ENCODE assay signal across 18 mouse cellular contexts in the genomic region with DNA sequence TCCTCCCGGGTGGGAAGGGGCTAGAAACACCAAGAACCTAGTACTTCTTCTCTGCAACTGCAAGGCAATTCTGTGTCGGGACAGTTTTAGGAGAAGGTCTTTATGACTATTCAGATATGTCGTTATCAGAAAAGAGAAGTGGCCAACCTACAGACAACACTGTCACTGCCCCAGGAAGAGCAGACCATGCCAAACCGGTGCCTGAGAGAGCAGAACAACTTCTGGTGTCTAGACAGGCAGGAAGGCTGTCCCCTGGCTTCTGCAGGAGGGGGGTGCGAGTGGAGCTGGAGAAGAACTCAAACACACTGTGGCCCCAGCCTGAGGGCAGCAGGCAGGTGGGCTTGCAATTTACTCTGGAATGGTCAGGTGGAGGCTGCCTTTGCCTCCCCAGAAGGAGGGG. TPM values are rescaled to one million over a fixed set of nuclear protein-coding genes. Genes with fewer than 3 reads are reported as not detected.
DNase-seq lines count a peak whose midpoint lies in the region; ATAC-seq and TF ChIP-seq lines count a peak whose summit lies in the region.
"Had no signal": no experiment of that assay in that cellular context is flagged by ENCODE, and none has a peak within 500 bp of the region (broad histone marks: within the 10 kb centered on the region; RNA-seq: fewer than 3 reads in every experiment).

No protein-coding gene starts in this region.

- TF ChIP-seq POLR2A in bone marrow, adult 2 months (IDR thresholded peaks at IDR 0.05; ENCODE audit: borderline replicate concordance, control insufficient read depth, low read depth, low read length), result no peak; the same call in 1 of the 2 replicates

- ATAC-seq in liver, embryonic 11.5 days (replicated peaks; ENCODE audit: low FRiP score), result 0 out of 2 replicates have a peak, but pooled peaks have one; percentile 18
- peak; percentile 30 for ATAC-seq in granulocyte monocyte progenitor cell, adult 5-6 weeks (replicated peaks; ENCODE audit: poor library complexity, severe bottlenecking)
- 0 out of 2 replicates have a peak, but pooled peaks have one; percentile 28 for ATAC-seq in monocyte, adult 5-6 weeks (replicated peaks; ENCODE audit: insufficient number of reproducible peaks, low FRiP score, low TSS enrichment, poor library complexity, severe bottlenecking)
- ATAC-seq in CD4-positive, CD25-positive, alpha-beta regulatory T cell, adult 4 months, result no peak
- no peak for ATAC-seq in midbrain, embryonic 15.5 days (replicated peaks)

- H3K4me2 ChIP-seq in liver, embryonic 11.5 days, result no peak overlapping the region
- no peak overlapping the region for H3K4me2 ChIP-seq in midbrain, embryonic 15.5 days
- H3K4me2 ChIP-seq: embryonic facial prominence, embryonic 13.5 days; lung, embryonic 14.5 days had no signal

- H3K4me1 ChIP-seq in liver, embryonic 11.5 days (replicated peaks; ENCODE audit: control insufficient read depth, insufficient read depth, low read length), result peaks cover 15% of the 10 kb centered on the region
- H3K4me1 ChIP-seq in bone marrow, adult 2 months (ENCODE audit: control insufficient read depth, insufficient read depth, low read length), result peaks cover 30% of the 10 kb centered on the region
- H3K4me1 ChIP-seq in midbrain, embryonic 15.5 days, result no peaks in the 10 kb centered on the region

- no peak overlapping the region for H3K4me3 ChIP-seq in liver, embryonic 11.5 days (ENCODE audit: low read depth, low read length)
- H3K4me3 ChIP-seq in bone marrow, adult 2 months (replicated peaks; ENCODE audit: control insufficient read depth, low read depth, low read length), result no peak overlapping the region
- H3K4me3 ChIP-seq in midbrain, embryonic 15.5 days, result no peak overlapping the region
- H3K4me3 ChIP-seq: embryonic facial prominence, embryonic 13.5 days; gastrocnemius, adult 2 months had no signal

- no peaks in the 10 kb centered on the region for H3K36me3 ChIP-seq in liver, embryonic 11.5 days (ENCODE audit: control insufficient read depth, insufficient read depth, low read length)
- no peaks in the 10 kb centered on the region for H3K36me3 ChIP-seq in midbrain, embryonic 15.5 days (replicated peaks)
- H3K36me3 ChIP-seq: embryonic facial prominence, embryonic 13.5 days; G1E had no signal

- 37% methylated on average over 5 of the region's 5 CpGs for WGBS in liver, embryonic 11.5 days
- WGBS in bone marrow, adult 2 months, result 3% methylated on average over 5 of the region's 5 CpGs
- 80% methylated on average over 5 of the region's 5 CpGs for WGBS in midbrain, embryonic 15.5 days

- no peaks in the 10 kb centered on the region for H3K27me3 ChIP-seq in liver, embryonic 11.5 days (replicated peaks; ENCODE audit: control insufficient read depth, insufficient read depth, low read length)
- peaks cover 5% of the 10 kb centered on the region; the same call in 1 of the 2 replicates for H3K27me3 ChIP-seq in midbrain, embryonic 15.5 days (replicated peaks)
- H3K27me3 ChIP-seq: embryonic facial prominence, embryonic 13.5 days had no signal

- no peaks in the 10 kb centered on the region for H3K9me3 ChIP-seq in liver, embryonic 11.5 days (ENCODE audit: control insufficient read depth, low read length)
- H3K9me3 ChIP-seq in midbrain, embryonic 15.5 days, result no peaks in the 10 kb centered on the region
- H3K9me3 ChIP-seq: embryonic facial prominence, embryonic 13.5 days; G1E had no signal

- no peak overlapping the region for H3K27ac ChIP-seq in liver, embryonic 11.5 days (ENCODE audit: low read depth, low read length)
- peak overlapping the region; percentile 29 for H3K27ac ChIP-seq in bone marrow, adult 2 months (ENCODE audit: control insufficient read depth, insufficient read depth, low read depth, low read length, poor library complexity)
- no peak overlapping the region for H3K27ac ChIP-seq in midbrain, embryonic 15.5 days
- H3K27ac ChIP-seq: embryonic facial prominence, embryonic 13.5 days; gastrocnemius, adult 2 months had no signal

- TF ChIP-seq CTCF in bone marrow, adult 2 months (IDR thresholded peaks at IDR 0.05; ENCODE audit: control insufficient read depth, insufficient read depth, low read length), result no peak

- no peak for DNase-seq in liver, embryonic 11.5 days (ENCODE audit: low spot score)
- no peak for DNase-seq in liver
- DNase-seq in c-Kit-positive CD71-positive TER-119-positive erythroid progenitor cells, embryonic 14.5 days (ENCODE audit: low spot score), result no peak
- DNase-seq: cerebellum, adult 2 months; gastrocnemius, adult 2 months; heart, adult 18-20 months; heart, postnatal 4 days; kidney, adult 8-10 months; lung, embryonic 14.5 days; lung, postnatal 4 days; midbrain, embryonic 14.5 days had no signal

- H3K9ac ChIP-seq in liver, embryonic 11.5 days (ENCODE audit: low read depth, low read length), result no peak overlapping the region
- no peak overlapping the region for H3K9ac ChIP-seq in midbrain, embryonic 15.5 days
- H3K9ac ChIP-seq: embryonic facial prominence, embryonic 13.5 days; lung, embryonic 14.5 days had no signal

RNA-seq across cellular contexts. Expression of gene Slco4a1, which starts 14.0 kb away (rescaled TPM):
- 1.5 and 2.0 TPM in 2 replicates for polyA plus RNA-seq in liver, embryonic 11.5 days (2014; fragmentation: Nextera tagmentation; extraction: Ambion mirVana)
- polyA plus RNA-seq in bone marrow, adult 2 months (2011; ENCODE audit: insufficient read depth, insufficient read length, low replicate concordance, missing spikeins), result 5.5 and 15.6 TPM in 2 replicates
- 31.8 and 41.5 TPM in 2 replicates for total RNA-seq in granulocyte monocyte progenitor cell, adult 5-6 weeks (2014; fragmentation: Nextera tagmentation)
- 9.2 and 10.8 TPM in 2 replicates for total RNA-seq in granulocyte monocyte progenitor cell, adult 5-6 weeks (2017)
- total RNA-seq in monocyte, adult 5-6 weeks (2017), result 0.43 to 3.4 TPM (median 1.7 TPM) in 3 replicates
- polyA plus RNA-seq in CD4-positive, CD25-positive, alpha-beta regulatory T cell, adult 4 months (2017; shearing (Covaris generic)), result 1 to 10 TPM in 1 of 2 experiments, under 1 TPM in 1; 0.31 to 1.1 TPM
- polyA plus RNA-seq in midbrain, embryonic 15.5 days (2015; fragmentation: Nextera tagmentation; extraction: Ambion mirVana), result 1.5 and 1.7 TPM in 2 replicates
- polyA plus RNA-seq: G1E had no signal

RNA-seq across cellular contexts. Expression of gene Ntsr1, which starts 57.7 kb away (rescaled TPM):
- polyA plus RNA-seq in liver, embryonic 11.5 days (2014; fragmentation: Nextera tagmentation; extraction: Ambion mirVana), result 0.49 and 0.75 TPM in 2 replicates
- polyA plus RNA-seq in bone marrow, adult 2 months (2011; ENCODE audit: insufficient read depth, insufficient read length, low replicate concordance, missing spikeins), result not detected in 2 replicates
- not detected in 2 replicates for total RNA-seq in granulocyte monocyte progenitor cell, adult 5-6 weeks (2014; fragmentation: Nextera tagmentation)
- total RNA-seq in granulocyte monocyte progenitor cell, adult 5-6 weeks (2017), result not detected in 2 replicates
- not detected in 3 replicates for total RNA-seq in monocyte, adult 5-6 weeks (2017)
- polyA plus RNA-seq in CD4-positive, CD25-positive, alpha-beta regulatory T cell, adult 4 months (2017; shearing (Covaris generic)), result not detected
- polyA plus RNA-seq in midbrain, embryonic 15.5 days (2015; fragmentation: Nextera tagmentation; extraction: Ambion mirVana), result 2.2 and 3.2 TPM in 2 replicates
- total RNA-seq: gastrocnemius, adult 2 months; heart, adult 18-20 months had no signal
- polyA plus RNA-seq: G1E had no signal

Comparison
In these comparisons a context has a peak if more than half of its experiments do, and no peak if none do; other contexts are left out.
1. ATAC-seq: peak in liver, embryonic 11.5 days (single experiment), granulocyte monocyte progenitor cell, adult 5-6 weeks (single experiment) and monocyte, adult 5-6 weeks (single experiment); none in CD4-positive, CD25-positive, alpha-beta regulatory T cell, adult 4 months (single experiment) and midbrain, embryonic 15.5 days (single experiment).